9 mouse cellular contexts compared by ENCODE assay signal in genomic region chr10:37861001-37861400, GRCm38 (mm10).
DNase-seq lines count a peak whose midpoint lies in the region; ATAC-seq and TF ChIP-seq lines count a peak whose summit lies in the region.
"Had no signal": no experiment of that assay in that cellular context is flagged by ENCODE, and none has a peak within 500 bp of the region (broad histone marks: within the 10 kb centered on the region; RNA-seq: fewer than 3 reads in every experiment).

No protein-coding gene starts in this region.

- no peak for ATAC-seq in embryonic facial prominence, embryonic 12.5 days (ENCODE audit: insufficient number of reproducible peaks, insufficient read depth, low FRiP score, low TSS enrichment)
- ATAC-seq in limb, embryonic 15.5 days (ENCODE audit: insufficient number of reproducible peaks, low FRiP score, low TSS enrichment, low read depth): peak; percentile 69
- no peak for ATAC-seq in inflammation-experienced regulatory T-cells, adult 6 months
- ATAC-seq in intestine, embryonic 15.5 days: no peak

- TF ChIP-seq CTCF in layer of hippocampus, adult 2 months (conservative IDR thresholded peaks at IDR 0.05): no peak

- H3K4me1 ChIP-seq in heart, embryonic 10.5 days: no peaks in the 10 kb centered on the region
- no peaks in the 10 kb centered on the region for H3K4me1 ChIP-seq in embryonic facial prominence, embryonic 12.5 days
- peaks cover 6% of the 10 kb centered on the region for H3K4me1 ChIP-seq in limb, embryonic 15.5 days
- H3K4me1 ChIP-seq in intestine, embryonic 15.5 days (replicated peaks): no peaks in the 10 kb centered on the region
- H3K4me1 ChIP-seq: stomach, embryonic 15.5 days had no signal

- no peaks in the 10 kb centered on the region for H3K27me3 ChIP-seq in heart, embryonic 10.5 days (ENCODE audit: insufficient read depth, poor library complexity, severe bottlenecking)
- no peaks in the 10 kb centered on the region for H3K27me3 ChIP-seq in embryonic facial prominence, embryonic 12.5 days
- H3K27me3 ChIP-seq in limb, embryonic 15.5 days: no peaks in the 10 kb centered on the region
- H3K27me3 ChIP-seq in intestine, embryonic 15.5 days (replicated peaks): no peaks in the 10 kb centered on the region
- H3K27me3 ChIP-seq: stomach, embryonic 15.5 days had no signal

- no peaks in the 10 kb centered on the region for H3K9me3 ChIP-seq in heart, embryonic 10.5 days
- H3K9me3 ChIP-seq in embryonic facial prominence, embryonic 12.5 days: no peaks in the 10 kb centered on the region
- H3K9me3 ChIP-seq in limb, embryonic 15.5 days: no peaks in the 10 kb centered on the region
- no peaks in the 10 kb centered on the region for H3K9me3 ChIP-seq in intestine, embryonic 15.5 days
- H3K9me3 ChIP-seq: stomach, embryonic 15.5 days had no signal

- DNase-seq in heart, adult 18-20 months: peak; percentile 35 to 76
- no peak for DNase-seq in heart, embryonic 10.5 days (ENCODE audit: low spot score)
- peak; percentile 41 for DNase-seq in heart, postnatal 25 days (ENCODE audit: low spot score)
- no peak for DNase-seq in layer of hippocampus, adult 2 months (ENCODE audit: low spot score in 2 of 2)

- no peak overlapping the region; the same call in 1 of the 2 replicates for H3K27ac ChIP-seq in heart, embryonic 10.5 days
- H3K27ac ChIP-seq in embryonic facial prominence, embryonic 12.5 days: 0 out of 2 replicates have a peak overlapping the region, but pooled peaks have one; percentile 13
- peak overlapping the region; percentile 22; the same call in 1 of the 2 replicates for H3K27ac ChIP-seq in limb, embryonic 15.5 days
- no peak overlapping the region for H3K27ac ChIP-seq in layer of hippocampus, adult 2 months
- no peak overlapping the region for H3K27ac ChIP-seq in intestine, embryonic 15.5 days
- H3K27ac ChIP-seq: stomach, embryonic 15.5 days had no signal

- H3K36me3 ChIP-seq in heart, embryonic 10.5 days: no peaks in the 10 kb centered on the region
- no peaks in the 10 kb centered on the region for H3K36me3 ChIP-seq in embryonic facial prominence, embryonic 12.5 days
- no peaks in the 10 kb centered on the region for H3K36me3 ChIP-seq in limb, embryonic 15.5 days
- H3K36me3 ChIP-seq in intestine, embryonic 15.5 days: no peaks in the 10 kb centered on the region
- H3K36me3 ChIP-seq: stomach, embryonic 15.5 days had no signal

- H3K9ac ChIP-seq in embryonic facial prominence, embryonic 12.5 days: no peak overlapping the region
- no peak overlapping the region for H3K9ac ChIP-seq in limb, embryonic 15.5 days
- no peak overlapping the region for H3K9ac ChIP-seq in intestine, embryonic 15.5 days
- H3K9ac ChIP-seq: stomach, embryonic 15.5 days had no signal

- no peak overlapping the region for H3K4me3 ChIP-seq in heart, embryonic 10.5 days
- H3K4me3 ChIP-seq in embryonic facial prominence, embryonic 12.5 days: no peak overlapping the region
- H3K4me3 ChIP-seq in limb, embryonic 15.5 days: no peak overlapping the region
- H3K4me3 ChIP-seq in layer of hippocampus, adult 2 months: no peak overlapping the region
- no peak overlapping the region for H3K4me3 ChIP-seq in intestine, embryonic 15.5 days (replicated peaks)
- H3K4me3 ChIP-seq: stomach, embryonic 15.5 days had no signal

- H3K4me2 ChIP-seq in embryonic facial prominence, embryonic 12.5 days (replicated peaks): no peak overlapping the region
- no peak overlapping the region for H3K4me2 ChIP-seq in limb, embryonic 15.5 days
- H3K4me2 ChIP-seq in intestine, embryonic 15.5 days (replicated peaks): no peak overlapping the region
- H3K4me2 ChIP-seq: stomach, embryonic 15.5 days had no signal

- intact Hi-C loops in heart, postnatal 25 days (cut with DNase I): loop anchor here (5.0 kb wide), 1 partner anchor 724 kb away; the partner anchor contains the start of gene Marcks

- WGBS in heart, embryonic 10.5 days: 62% methylated on average over 4 of the region's 4 CpGs
- 41% methylated on average over 4 of the region's 4 CpGs for WGBS in embryonic facial prominence, embryonic 12.5 days
- 18% methylated on average over 4 of the region's 4 CpGs for WGBS in limb, embryonic 15.5 days
- 43% methylated on average over 4 of the region's 4 CpGs for WGBS in intestine, embryonic 15.5 days

Comparison
In these comparisons a context has a peak if more than half of its experiments do, and no peak if none do; other contexts are left out.
1. DNase-seq: peak in heart, adult 18-20 months (2 of 2) and heart, postnatal 25 days (single experiment); none in heart, embryonic 10.5 days (single experiment) and layer of hippocampus, adult 2 months (0 of 2).
2. H3K27ac ChIP-seq: peak in embryonic facial prominence, embryonic 12.5 days (single experiment) and limb, embryonic 15.5 days (single experiment); none in heart, embryonic 10.5 days (single experiment), layer of hippocampus, adult 2 months (single experiment) and intestine, embryonic 15.5 days (single experiment).